Mouse (Mus musculus): ENCODE measurements around the gene Olfr692. TPM values are rescaled to one million over a fixed set of nuclear protein-coding genes. Genes with fewer than 3 reads are reported as not detected.
"Not testable (repeated sequence)": the region's sequence is repeated elsewhere in the genome, so short reads cannot be mapped to it uniquely, and the experiment has no call there.

Olfr692 gene
- total RNA-seq (2014; rRNA removed), result not detected in 2 replicates
- polyA plus RNA-seq (2012; rRNA removed), result not detected in 2 replicates

DNA sequence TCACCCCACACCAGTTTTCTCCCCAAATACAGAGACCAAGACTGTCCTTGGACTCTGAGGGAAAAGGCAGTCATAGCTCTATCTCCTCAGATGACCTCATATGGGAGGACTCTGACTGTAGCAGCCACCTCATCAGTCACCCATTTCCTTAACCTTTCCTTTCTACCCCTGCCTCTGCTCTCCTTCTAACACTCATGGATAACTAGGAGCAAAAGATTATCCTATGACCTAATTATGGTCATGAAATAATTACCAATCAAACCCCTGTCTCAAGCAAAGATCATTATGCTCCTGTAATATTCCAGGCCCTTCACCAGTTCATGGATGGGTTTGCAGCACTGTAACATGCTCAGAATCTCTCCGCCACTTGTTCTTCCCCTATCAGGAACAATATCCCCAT, at the start of gene Olfr692:
Olfr692 (plus strand) TSS at position 301 of the 400 bp plus-strand sequence.
- 97% methylated on average over 1 of the region's 1 CpGs for WGBS
- no peak within 1 kb of the TSS for H3K9ac ChIP-seq (ENCODE audit: low read depth, low read length)
- H3K4me3 ChIP-seq (ENCODE audit: insufficient read depth, low read depth, low read length), result no peak within 1 kb of the TSS
- H3K36me3 ChIP-seq (ENCODE audit: control insufficient read depth, insufficient read depth, low read length), result no peaks in the 10 kb centered on the region
- no peaks in the 10 kb centered on the region for H3K4me1 ChIP-seq (ENCODE audit: control insufficient read depth, insufficient read depth, low read length)
- H3K27ac ChIP-seq (replicated peaks; ENCODE audit: insufficient read depth, low read depth, low read length), result no peak within 1 kb of the TSS
- TF ChIP-seq CTCF (IDR thresholded peaks at IDR 0.05; ENCODE audit: low read depth, low read length), result no peak
- no peak for TF ChIP-seq POLR2A (IDR thresholded peaks at IDR 0.05; ENCODE audit: extremely low read depth, insufficient read depth, low read length)
- H3K79me2 ChIP-seq (ENCODE audit: control insufficient read depth, insufficient read depth, low read length), result no peaks in the 10 kb centered on the region
- DNase-seq (ENCODE audit: extremely low read depth, low read depth, low spot score), result no peak
- H3K27me3 ChIP-seq (ENCODE audit: control insufficient read depth, insufficient read depth, low read length), result no peaks in the 10 kb centered on the region

DNA sequence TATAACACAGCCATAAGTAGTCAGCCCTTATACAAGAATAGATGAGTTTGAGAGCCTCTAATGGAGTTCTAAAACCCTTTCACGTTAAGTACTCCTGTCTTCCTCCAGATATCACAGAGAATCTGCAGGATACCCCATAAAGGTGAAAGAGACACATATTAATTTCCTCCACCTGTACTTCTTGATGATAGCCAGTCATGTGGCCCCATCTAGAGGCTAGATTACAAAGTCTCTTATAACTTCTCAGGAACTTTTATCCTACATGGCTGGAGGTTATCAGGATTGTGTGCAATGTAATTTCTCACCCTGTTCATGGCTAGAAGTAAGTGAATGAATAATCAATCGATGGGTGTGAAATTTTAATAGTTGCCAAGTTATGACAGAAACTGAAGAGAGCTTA, 42.7 kb upstream of the Olfr692 start:
- no peak overlapping the region for H3K27ac ChIP-seq (replicated peaks; ENCODE audit: insufficient read depth, low read depth, low read length)
- H3K27me3 ChIP-seq (ENCODE audit: control insufficient read depth, insufficient read depth, low read length), result no peaks in the 10 kb centered on the region
- no peaks in the 10 kb centered on the region for H3K4me1 ChIP-seq (ENCODE audit: control insufficient read depth, insufficient read depth, low read length)
- no peak for DNase-seq (ENCODE audit: extremely low read depth, low read depth, low spot score)
- H3K36me3 ChIP-seq (ENCODE audit: control insufficient read depth, insufficient read depth, low read length), result no peaks in the 10 kb centered on the region
- H3K4me3 ChIP-seq (ENCODE audit: insufficient read depth, low read depth, low read length), result no peak overlapping the region
- H3K9ac ChIP-seq (ENCODE audit: low read depth, low read length), result no peak overlapping the region
- H3K79me2 ChIP-seq (ENCODE audit: control insufficient read depth, insufficient read depth, low read length), result no peaks in the 10 kb centered on the region
- TF ChIP-seq CTCF (IDR thresholded peaks at IDR 0.05; ENCODE audit: low read depth, low read length) (no peak), POLR2A (IDR thresholded peaks at IDR 0.05; ENCODE audit: extremely low read depth, insufficient read depth, low read length) (no peak)
- 56% methylated on average over 2 of the region's 2 CpGs for WGBS

DNA sequence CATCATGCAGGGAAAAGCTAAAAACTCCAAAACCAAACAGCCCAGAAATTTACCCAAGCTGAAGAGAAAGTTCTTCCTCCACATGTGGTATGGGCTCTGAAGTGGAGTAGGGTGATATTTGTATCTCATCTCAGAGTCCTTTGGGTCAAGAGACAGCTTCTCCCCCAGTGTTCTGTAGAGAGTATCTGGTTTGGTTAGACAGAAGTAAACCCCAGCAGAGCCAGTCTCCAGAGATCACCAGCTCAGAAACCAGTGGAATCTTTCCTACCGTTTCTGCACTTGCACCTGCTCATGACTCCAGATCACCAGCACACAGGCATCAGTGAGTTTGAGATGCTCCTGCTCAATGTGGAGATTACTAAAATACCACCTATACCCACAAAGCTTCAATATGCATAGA, 34.0 kb upstream of the Olfr692 start, which contains the start of gene Olfr690:
Olfr690 (minus strand) TSS at position 101 of the 400 bp plus-strand sequence.
- Histone ChIP-seq H3K27ac (replicated peaks; ENCODE audit: insufficient read depth, low read depth, low read length) (no peak within 1 kb of the TSS), H3K79me2 (ENCODE audit: control insufficient read depth, insufficient read depth, low read length) (no peaks in the 10 kb centered on the region)
- 83% methylated on average over 1 of the region's 1 CpGs for WGBS

DNA sequence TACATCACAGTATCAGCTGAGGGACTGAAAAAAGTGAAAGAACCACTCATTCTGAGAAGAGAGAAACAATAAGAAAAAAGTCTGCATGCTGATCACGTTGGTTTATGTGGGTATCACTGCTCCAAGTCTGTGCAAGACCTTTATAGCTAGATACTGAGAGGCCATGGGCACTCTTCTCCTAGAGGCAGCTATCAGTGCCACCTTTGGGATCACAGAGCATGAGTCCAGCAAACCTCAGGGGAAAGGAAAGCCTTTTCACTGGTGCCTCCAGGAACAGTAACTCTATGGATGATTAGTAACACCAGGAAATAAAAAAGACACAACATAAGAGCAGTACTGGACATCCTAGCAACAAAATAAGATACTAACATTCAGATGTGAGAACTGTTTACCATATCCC, 25.9 kb upstream of the Olfr692 start, which contains the start of gene Olfr691:
Olfr691 (minus strand) TSS at position 101 of the 400 bp plus-strand sequence.
- Histone ChIP-seq H3K79me2 (ENCODE audit: control insufficient read depth, insufficient read depth, low read length) (no peaks in the 10 kb centered on the region), H3K4me3 (ENCODE audit: insufficient read depth, low read depth, low read length) (no peak within 1 kb of the TSS), H3K27ac (replicated peaks; ENCODE audit: insufficient read depth, low read depth, low read length) (no peak within 1 kb of the TSS), H3K9ac (ENCODE audit: low read depth, low read length) (no peak within 1 kb of the TSS), H3K27me3 (ENCODE audit: control insufficient read depth, insufficient read depth, low read length) (no peaks in the 10 kb centered on the region), H3K36me3 (ENCODE audit: control insufficient read depth, insufficient read depth, low read length) (no peaks in the 10 kb centered on the region), H3K4me1 (ENCODE audit: control insufficient read depth, insufficient read depth, low read length) (no peaks in the 10 kb centered on the region)
- no peak for DNase-seq (ENCODE audit: extremely low read depth, low read depth, low spot score)
- TF ChIP-seq CTCF (IDR thresholded peaks at IDR 0.05; ENCODE audit: low read depth, low read length), result no peak
- no peak for TF ChIP-seq POLR2A (IDR thresholded peaks at IDR 0.05; ENCODE audit: extremely low read depth, insufficient read depth, low read length)
- 42% methylated on average over 1 of the region's 1 CpGs for WGBS

More for the DNA sequence above, 34.0 kb upstream of the Olfr692 start, which contains the start of gene Olfr690:
- Histone ChIP-seq H3K4me3 (ENCODE audit: insufficient read depth, low read depth, low read length) (no peak within 1 kb of the TSS), H3K27me3 (ENCODE audit: control insufficient read depth, insufficient read depth, low read length) (no peaks in the 10 kb centered on the region), H3K4me1 (ENCODE audit: control insufficient read depth, insufficient read depth, low read length) (no peaks in the 10 kb centered on the region), H3K36me3 (ENCODE audit: control insufficient read depth, insufficient read depth, low read length) (no peaks in the 10 kb centered on the region), H3K9ac (ENCODE audit: low read depth, low read length) (no peak within 1 kb of the TSS)
- no peak for TF ChIP-seq CTCF (IDR thresholded peaks at IDR 0.05; ENCODE audit: low read depth, low read length)
- TF ChIP-seq POLR2A (IDR thresholded peaks at IDR 0.05; ENCODE audit: extremely low read depth, insufficient read depth, low read length), result no peak
- DNase-seq (ENCODE audit: extremely low read depth, low read depth, low spot score), result no peak

DNA sequence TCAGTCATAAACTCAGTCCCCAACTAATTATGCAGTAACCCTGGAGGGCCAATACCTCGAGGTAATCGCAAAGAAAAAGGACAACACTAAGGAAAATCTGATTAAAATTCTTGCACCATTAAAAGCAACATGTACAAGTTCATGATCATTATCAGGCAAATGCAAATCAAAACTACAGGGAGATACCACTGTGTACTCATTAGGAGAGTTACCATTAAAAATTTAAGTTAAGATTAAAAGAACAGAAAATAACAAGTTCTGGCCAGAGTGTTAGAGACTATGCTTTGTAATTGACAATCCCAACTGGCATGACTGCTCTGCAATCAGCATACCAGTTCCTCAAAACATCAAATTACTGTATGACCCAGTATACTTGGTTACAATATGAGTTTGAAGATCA, 25.3 kb upstream of the Olfr692 start:
- Histone ChIP-seq H3K79me2 (ENCODE audit: control insufficient read depth, insufficient read depth, low read length) (no peaks in the 10 kb centered on the region), H3K27ac (replicated peaks; ENCODE audit: insufficient read depth, low read depth, low read length) (no peak overlapping the region), H3K36me3 (ENCODE audit: control insufficient read depth, insufficient read depth, low read length) (no peaks in the 10 kb centered on the region), H3K27me3 (ENCODE audit: control insufficient read depth, insufficient read depth, low read length) (no peaks in the 10 kb centered on the region), H3K4me1 (ENCODE audit: control insufficient read depth, insufficient read depth, low read length) (no peaks in the 10 kb centered on the region), H3K4me3 (ENCODE audit: insufficient read depth, low read depth, low read length) (no peak overlapping the region), H3K9ac (ENCODE audit: low read depth, low read length) (no peak overlapping the region)
- TF ChIP-seq POLR2A (IDR thresholded peaks at IDR 0.05; ENCODE audit: extremely low read depth, insufficient read depth, low read length), result no peak
- no peak for TF ChIP-seq CTCF (IDR thresholded peaks at IDR 0.05; ENCODE audit: low read depth, low read length)
- WGBS, result 76% methylated on average over 2 of the region's 2 CpGs
- DNase-seq (ENCODE audit: extremely low read depth, low read depth, low spot score), result no peak

DNA sequence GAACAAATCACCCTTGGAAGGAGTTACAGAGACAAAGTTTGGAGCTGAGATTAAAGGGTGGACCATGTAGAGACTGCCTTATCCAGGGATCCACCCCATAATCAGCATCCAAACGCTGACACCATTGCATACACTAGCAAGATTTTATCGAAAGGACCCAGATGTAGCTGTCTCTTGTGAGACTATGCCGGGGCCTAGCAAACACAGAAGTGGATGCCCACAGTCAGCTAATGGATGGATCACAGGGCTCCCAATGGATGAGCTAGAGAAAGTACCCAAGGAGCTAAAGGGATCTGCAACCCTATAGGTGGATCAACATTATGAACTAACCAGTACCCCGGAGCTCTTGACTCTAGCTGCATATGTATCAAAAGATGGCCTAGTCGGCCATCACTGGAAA, 12.0 kb upstream of the Olfr692 start:
- WGBS, result no CpG with 5 or more reads among the region's 5 CpGs

DNA sequence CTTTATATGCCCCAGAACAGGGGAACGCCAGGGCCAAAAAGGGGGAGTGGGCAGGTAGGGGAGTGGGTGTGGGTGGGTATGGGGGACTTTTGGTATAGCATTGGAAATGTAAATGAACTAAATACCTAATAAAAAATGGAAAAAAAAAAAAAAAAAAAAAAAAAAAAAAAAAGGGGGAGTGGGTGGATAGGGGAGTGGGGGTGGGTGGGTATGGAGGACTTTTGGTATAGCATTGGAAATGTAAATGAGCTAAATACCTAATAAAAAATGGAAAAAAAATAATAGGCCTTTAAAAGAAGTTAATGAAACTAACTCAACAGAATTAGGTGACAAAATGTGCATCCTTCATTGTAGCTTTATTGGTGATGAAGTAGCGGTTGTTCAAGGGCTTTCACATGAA, 11.5 kb upstream of the Olfr692 start:
- H3K79me2 ChIP-seq (ENCODE audit: control insufficient read depth, insufficient read depth, low read length); H3K4me3 ChIP-seq (ENCODE audit: insufficient read depth, low read depth, low read length); H3K27me3 ChIP-seq (ENCODE audit: control insufficient read depth, insufficient read depth, low read length); H3K4me1 ChIP-seq (ENCODE audit: control insufficient read depth, insufficient read depth, low read length); H3K36me3 ChIP-seq (ENCODE audit: control insufficient read depth, insufficient read depth, low read length); DNase-seq (ENCODE audit: extremely low read depth, low read depth, low spot score); H3K27ac ChIP-seq (replicated peaks; ENCODE audit: insufficient read depth, low read depth, low read length); H3K9ac ChIP-seq (ENCODE audit: low read depth, low read length): not testable (repeated sequence)
- 90% methylated on average over 1 of the region's 2 CpGs for WGBS

More for the DNA sequence above, 12.0 kb upstream of the Olfr692 start:
- not testable (repeated sequence) for H3K4me1 ChIP-seq (ENCODE audit: control insufficient read depth, insufficient read depth, low read length); H3K9ac ChIP-seq (ENCODE audit: low read depth, low read length); H3K4me3 ChIP-seq (ENCODE audit: insufficient read depth, low read depth, low read length); H3K27ac ChIP-seq (replicated peaks; ENCODE audit: insufficient read depth, low read depth, low read length); DNase-seq (ENCODE audit: extremely low read depth, low read depth, low spot score); H3K36me3 ChIP-seq (ENCODE audit: control insufficient read depth, insufficient read depth, low read length); H3K79me2 ChIP-seq (ENCODE audit: control insufficient read depth, insufficient read depth, low read length); H3K27me3 ChIP-seq (ENCODE audit: control insufficient read depth, insufficient read depth, low read length)

All from liver, adult 2 months (tissue).